Mouse (Mus musculus) layer of hippocampus, adult 2 months (tissue): Measurements from ENCODE around the gene Aldh3b1. TPM values are rescaled to one million over a fixed set of nuclear protein-coding genes. Genes with fewer than 3 reads are reported as not detected.

Source experiments
- DNase-seq, 2 experiments: peaks; one replicate each; pipeline ENCODE4 v3.0.0; 2022; ENCODE audit warnings: low spot score in 2 of 2
- H3K27ac ChIP-seq: fragments of 200-600 bp; 2 replicates; pipeline ENCODE4 v1.8.1; 2022
- H3K4me3 ChIP-seq: fragments of 200-600 bp; 2 replicates; pipeline ENCODE4 v1.8.1; 2022; ENCODE audit warnings: mild to moderate bottlenecking
- CTCF ChIP-seq: fragments of 200-600 bp; conservative IDR thresholded peaks from 2 replicates; pipeline ENCODE4 v1.8.1; 2022; ENCODE audit warnings: antibody characterized with exemption, mild to moderate bottlenecking, moderate library complexity
- total RNA-seq, 2 experiments: library from RNA; stranded (reverse); gene quantifications; 2 replicates each; pipeline ENCODE4 v1.2.3; 2021

The Aldh3b1 gene
- total RNA-seq, 2 experiments from 2014 or later, result 2.2 to 2.4 TPM

- Histone ChIP-seq H3K27ac (no peak overlapping the region), H3K4me3 (no peak overlapping the region)
- no peak for TF ChIP-seq CTCF
- no peak for DNase-seq
Observed at GRCm38 (mm10) chr19:3955804-3956203, 26.2 kb upstream of the Aldh3b1 start.

- H3K4me3 ChIP-seq, result no peak overlapping the region
- no peak for DNase-seq
Observed at GRCm38 (mm10) chr19:3955033-3955432, 25.4 kb upstream of the Aldh3b1 start.

GRCm38 (mm10) chr19:3952099-3952498, 22.5 kb upstream of the Aldh3b1 start:
- Histone ChIP-seq H3K27ac (no peak overlapping the region), H3K4me3 (no peak overlapping the region)
- TF ChIP-seq CTCF, result no peak
- no peak for DNase-seq

More at GRCm38 (mm10) chr19:3955033-3955432, 25.4 kb upstream of the Aldh3b1 start:
- no peak for TF ChIP-seq CTCF
- no peak overlapping the region for H3K27ac ChIP-seq

GRCm38 (mm10) chr19:3951461-3951860, 21.9 kb upstream of the Aldh3b1 start:
- H3K4me3 ChIP-seq, result no peak overlapping the region
- no peak overlapping the region for H3K27ac ChIP-seq
- DNase-seq, result no peak
- TF ChIP-seq CTCF, result no peak

GRCm38 (mm10) chr19:3950331-3950730, 20.7 kb upstream of the Aldh3b1 start:
- no peak overlapping the region for H3K4me3 ChIP-seq
- H3K27ac ChIP-seq, result no peak overlapping the region
- DNase-seq, result no peak
- no peak for TF ChIP-seq CTCF

GRCm38 (mm10) chr19:3948546-3948945, 18.9 kb upstream of the Aldh3b1 start:
- DNase-seq, result no peak
- Histone ChIP-seq H3K4me3 (no peak overlapping the region), H3K27ac (no peak overlapping the region)
- TF ChIP-seq CTCF, result no peak

- no peak overlapping the region for H3K27ac ChIP-seq
- no peak for DNase-seq
- H3K4me3 ChIP-seq, result no peak overlapping the region
- no peak for TF ChIP-seq CTCF
Observed at GRCm38 (mm10) chr19:3947813-3948212, 18.2 kb upstream of the Aldh3b1 start.

GRCm38 (mm10) chr19:3946715-3947114, 17.1 kb upstream of the Aldh3b1 start:
- DNase-seq, result peak; percentile 65 to 74
- Histone ChIP-seq H3K4me3 (no peak overlapping the region), H3K27ac (no peak overlapping the region)
- peak; percentile 99 for TF ChIP-seq CTCF

- TF ChIP-seq CTCF, result no peak
- DNase-seq, result no peak
- Histone ChIP-seq H3K27ac (no peak overlapping the region), H3K4me3 (no peak overlapping the region)
Observed at GRCm38 (mm10) chr19:3945872-3946564, 16.4 kb upstream of the Aldh3b1 start.

GRCm38 (mm10) chr19:3942986-3943735, 13.6 kb upstream of the Aldh3b1 start:
- Histone ChIP-seq H3K27ac (no peak overlapping the region), H3K4me3 (no peak overlapping the region)
- DNase-seq, result no peak
- TF ChIP-seq CTCF, result no peak

- Histone ChIP-seq H3K4me3 (no peak overlapping the region), H3K27ac (no peak overlapping the region)
- TF ChIP-seq CTCF, result no peak
- no peak for DNase-seq
Observed at GRCm38 (mm10) chr19:3942315-3942714, 12.7 kb upstream of the Aldh3b1 start.

- Histone ChIP-seq H3K27ac (peak overlapping the region; percentile 9), H3K4me3 (peak overlapping the region; percentile 53)
- TF ChIP-seq CTCF, result no peak
- no peak for DNase-seq
Observed at GRCm38 (mm10) chr19:3935896-3936850, 6.6 kb upstream of the Aldh3b1 start.
